Mouse (Mus musculus) hindbrain, embryonic 14.5 days (tissue): ENCODE measurements at regions not wholly inside any gene's neighbourhood (a gene's known extent, or its start where the extent isn't known, plus 50 kb on each side); places are given as distances from the start of the nearest gene placed in this dataset.
A peak's percentile ranks its signal among the peaks of the same experiment; 100 is the strongest.

Experiments
- ATAC-seq: fragments of 200-750 bp; cut with Nextera tagmentation; 2 replicates; pipeline ENCODE4 v1.8.0; 2017; ENCODE audit warnings: moderate number of reproducible peaks, mild to moderate bottlenecking, moderate TSS enrichment, moderate library complexity; ENCODE audit not compliant: low FRiP score
- DNase-seq: peaks from one replicate; pipeline ENCODE4 v3.0.0-alpha.2; 2015; ENCODE audit warnings: low spot score
- H3K27ac ChIP-seq: fragments of 300-500 bp; sonication (generic); 2 replicates; pipeline ENCODE4 v1.5.1; 2014; ENCODE audit warnings: mild to moderate bottlenecking, moderate library complexity
- H3K27me3 ChIP-seq: fragments of 300-500 bp; sonication (generic); 2 replicates; pipeline ENCODE4 v1.6.1; 2014; ENCODE audit warnings: mild to moderate bottlenecking, low read length, mixed read lengths; ENCODE audit not compliant: control insufficient read depth, insufficient read depth
- H3K36me3 ChIP-seq: fragments of 300-500 bp; sonication (generic); replicated peaks from 2 replicates; pipeline ENCODE4 v1.6.1; 2014; ENCODE audit not compliant: control insufficient read depth, insufficient read depth
- H3K4me1 ChIP-seq: fragments of 300-500 bp; sonication (generic); replicated peaks from 2 replicates; pipeline ENCODE4 v1.6.1; 2014; ENCODE audit warnings: antibody characterized with exemption, low read length, mixed read lengths; ENCODE audit not compliant: control insufficient read depth, insufficient read depth
- H3K4me2 ChIP-seq: fragments of 300-500 bp; sonication (generic); replicated peaks from 2 replicates; pipeline ENCODE4 v1.6.1; 2014; ENCODE audit warnings: mild to moderate bottlenecking, moderate library complexity
- H3K4me3 ChIP-seq: fragments of 300-500 bp; sonication (generic); replicated peaks from 2 replicates; pipeline ENCODE4 v1.5.1; 2014; ENCODE audit warnings: mild to moderate bottlenecking, low read length
- H3K9ac ChIP-seq: fragments of 300-500 bp; sonication (generic); 2 replicates; pipeline ENCODE4 v1.6.1; 2014
- H3K9me3 ChIP-seq: fragments of 300-500 bp; sonication (generic); 2 replicates; pipeline ENCODE4 v1.6.1; 2016; ENCODE audit warnings: low read length; ENCODE audit not compliant: control insufficient read depth
- WGBS: fragments of 180-500 bp; shearing (Covaris S2); extraction: QIAGEN DNeasy Blood & Tissue Kit; methylation state at CpG from one replicate; pipeline ENCODE4 v1.1.7; 2014; 5-methylcytosine and 5-hydroxymethylcytosine counted together

- H3K27ac ChIP-seq: peak overlapping the region; percentile 18; the same call in 1 of the 2 replicates
- no peak overlapping the region for H3K9ac ChIP-seq
- H3K36me3 ChIP-seq: no peaks in the 10 kb centered on the region
- no peaks in the 10 kb centered on the region for H3K27me3 ChIP-seq
- H3K9me3 ChIP-seq: no peaks in the 10 kb centered on the region
- peaks cover 23% of the 10 kb centered on the region for H3K4me1 ChIP-seq
- WGBS: 46% methylated on average over 8 of the region's 8 CpGs
- DNase-seq: no peak
- no peak for ATAC-seq
- no peak overlapping the region for H3K4me3 ChIP-seq
- no peak overlapping the region for H3K4me2 ChIP-seq
Measured at GRCm38 (mm10) chr13:99593243-99593635, 76.9 kb upstream of the Map1b start.

- Histone ChIP-seq H3K36me3 (no peaks in the 10 kb centered on the region), H3K27ac (no peak overlapping the region), H3K4me3 (no peak overlapping the region), H3K4me2 (no peak overlapping the region), H3K9ac (no peak overlapping the region), H3K27me3 (no peaks in the 10 kb centered on the region), H3K4me1 (peaks cover 23% of the 10 kb centered on the region), H3K9me3 (no peaks in the 10 kb centered on the region)
- DNase-seq (no peak), ATAC-seq (no peak)
- 14% methylated on average over 15 of the region's 15 CpGs for WGBS
Measured at GRCm38 (mm10) chr13:99592596-99593242, 76.4 kb upstream of the Map1b start.

GRCm38 (mm10) chr13:99588646-99589045 is 72.3 kb upstream of the Map1b start:
- WGBS: 90% methylated on average over 8 of the region's 8 CpGs

GRCm38 (mm10) chr13:99583841-99584240 is 67.5 kb upstream of the Map1b start:
- H3K4me1 ChIP-seq: no peaks in the 10 kb centered on the region

More at GRCm38 (mm10) chr13:99588646-99589045, 72.3 kb upstream of the Map1b start:
- Histone ChIP-seq H3K4me3 (no peak overlapping the region), H3K27ac (no peak overlapping the region), H3K9ac (no peak overlapping the region), H3K9me3 (no peaks in the 10 kb centered on the region), H3K4me1 (peaks cover 11% of the 10 kb centered on the region), H3K27me3 (no peaks in the 10 kb centered on the region), H3K4me2 (no peak overlapping the region), H3K36me3 (no peaks in the 10 kb centered on the region)
- DNase-seq: no peak
- no peak for ATAC-seq

GRCm38 (mm10) chr13:99580296-99580695 is 64.0 kb upstream of the Map1b start:
- 88% methylated on average over 5 of the region's 5 CpGs for WGBS
- ATAC-seq (no peak), DNase-seq (no peak)

More at GRCm38 (mm10) chr13:99583841-99584240, 67.5 kb upstream of the Map1b start:
- Histone ChIP-seq H3K4me2 (no peak overlapping the region), H3K9me3 (no peaks in the 10 kb centered on the region), H3K4me3 (no peak overlapping the region), H3K36me3 (no peaks in the 10 kb centered on the region), H3K27ac (0 out of 2 replicates have a peak overlapping the region, but pooled peaks have one; percentile 35), H3K27me3 (no peaks in the 10 kb centered on the region), H3K9ac (no peak overlapping the region)
- DNase-seq (no peak), ATAC-seq (no peak)
- WGBS: 39% methylated on average over 3 of the region's 3 CpGs

GRCm38 (mm10) chr13:99579596-99580175 is 63.3 kb upstream of the Map1b start:
- Histone ChIP-seq H3K4me3 (no peak overlapping the region), H3K9ac (no peak overlapping the region), H3K4me2 (no peak overlapping the region), H3K4me1 (no peaks in the 10 kb centered on the region), H3K9me3 (no peaks in the 10 kb centered on the region), H3K27ac (peak overlapping the region; percentile 21; the same call in 1 of the 2 replicates), H3K36me3 (no peaks in the 10 kb centered on the region), H3K27me3 (no peaks in the 10 kb centered on the region)
- no peak for DNase-seq
- WGBS: 55% methylated on average over 8 of the region's 8 CpGs
- ATAC-seq: no peak

More at GRCm38 (mm10) chr13:99580296-99580695, 64.0 kb upstream of the Map1b start:
- Histone ChIP-seq H3K27me3 (no peaks in the 10 kb centered on the region), H3K36me3 (no peaks in the 10 kb centered on the region), H3K9ac (no peak overlapping the region), H3K4me2 (no peak overlapping the region), H3K4me1 (no peaks in the 10 kb centered on the region), H3K4me3 (no peak overlapping the region), H3K9me3 (no peaks in the 10 kb centered on the region), H3K27ac (peak overlapping the region; percentile 21; the same call in 1 of the 2 replicates)

GRCm38 (mm10) chr13:99577686-99578085 is 61.3 kb upstream of the Map1b start:
- ATAC-seq: no peak
- 72% methylated on average over 4 of the region's 4 CpGs for WGBS
- Histone ChIP-seq H3K36me3 (no peaks in the 10 kb centered on the region), H3K9ac (no peak overlapping the region), H3K27me3 (no peaks in the 10 kb centered on the region), H3K27ac (no peak overlapping the region), H3K4me2 (no peak overlapping the region), H3K9me3 (no peaks in the 10 kb centered on the region), H3K4me1 (no peaks in the 10 kb centered on the region), H3K4me3 (no peak overlapping the region)
- DNase-seq: no peak

GRCm38 (mm10) chr13:99573021-99573420 is 56.7 kb upstream of the Map1b start:
- no peak for DNase-seq
- H3K27ac ChIP-seq: no peak overlapping the region
- H3K9ac ChIP-seq: no peak overlapping the region
- no peaks in the 10 kb centered on the region for H3K36me3 ChIP-seq
- no peaks in the 10 kb centered on the region for H3K4me1 ChIP-seq
- H3K9me3 ChIP-seq: no peaks in the 10 kb centered on the region
- no peaks in the 10 kb centered on the region for H3K27me3 ChIP-seq
- H3K4me3 ChIP-seq: no peak overlapping the region
- 86% methylated on average over 7 of the region's 7 CpGs for WGBS
- no peak overlapping the region for H3K4me2 ChIP-seq
- no peak for ATAC-seq

- no peak for DNase-seq
- no peak for ATAC-seq
- H3K4me1 ChIP-seq: no peaks in the 10 kb centered on the region
Measured at GRCm38 (mm10) chr13:99572381-99572780, 56.0 kb upstream of the Map1b start.

More at GRCm38 (mm10) chr13:99572381-99572780, 56.0 kb upstream of the Map1b start:
- H3K9me3 ChIP-seq: no peaks in the 10 kb centered on the region
- H3K27me3 ChIP-seq: no peaks in the 10 kb centered on the region
- H3K27ac ChIP-seq: no peak overlapping the region
- no peak overlapping the region for H3K4me3 ChIP-seq
- no peak overlapping the region for H3K4me2 ChIP-seq
- WGBS: 85% methylated on average over 5 of the region's 5 CpGs
- no peak overlapping the region for H3K9ac ChIP-seq
- H3K36me3 ChIP-seq: no peaks in the 10 kb centered on the region
